Mouse (Mus musculus): ENCODE results near the gene Pp2d1. TPM values are rescaled to one million over a fixed set of nuclear protein-coding genes. Genes with fewer than 3 reads are reported as not detected.
"Not testable (repeated sequence)": the region's sequence is repeated elsewhere in the genome, so short reads cannot be mapped to it uniquely, and the experiment has no call there.

The Pp2d1 gene
- polyA plus RNA-seq (2014; fragmentation: Nextera tagmentation; extraction: Ambion mirVana): 0.32 and 0.40 TPM in 2 replicates

GRCm38 (mm10) chr17:53539351-53539750, at the start of gene Pp2d1:
TSS of gene Pp2d1 (minus strand) at chr17:53539451.
- not testable (repeated sequence) for H3K4me1 ChIP-seq (ENCODE audit: control insufficient read depth in 2 of 2, insufficient read depth in 2 of 2, low read length in 2 of 2); H3K9me3 ChIP-seq (ENCODE audit: control insufficient read depth, low read length); H3K36me3 ChIP-seq (ENCODE audit: control insufficient read depth, insufficient read depth, low read length); H3K27ac ChIP-seq (replicated peaks in 1 of 2; ENCODE audit: control insufficient read depth in 1 of 2, insufficient read depth in 1 of 2, low read depth in 2 of 2, low read length in 2 of 2); H3K9ac ChIP-seq (ENCODE audit: low read length); H3K27me3 ChIP-seq (ENCODE audit: control insufficient read depth, insufficient read depth, low read length); ATAC-seq (ENCODE audit: insufficient number of reproducible peaks, insufficient read depth, low FRiP score, low read depth); H3K4me3 ChIP-seq (ENCODE audit: control insufficient read depth in 1 of 2, insufficient read depth in 1 of 2, low read depth in 1 of 2, low read length in 2 of 2); H3K4me2 ChIP-seq (ENCODE audit: low read length)
- 90% methylated on average over 2 of the region's 2 CpGs for WGBS

DNA sequence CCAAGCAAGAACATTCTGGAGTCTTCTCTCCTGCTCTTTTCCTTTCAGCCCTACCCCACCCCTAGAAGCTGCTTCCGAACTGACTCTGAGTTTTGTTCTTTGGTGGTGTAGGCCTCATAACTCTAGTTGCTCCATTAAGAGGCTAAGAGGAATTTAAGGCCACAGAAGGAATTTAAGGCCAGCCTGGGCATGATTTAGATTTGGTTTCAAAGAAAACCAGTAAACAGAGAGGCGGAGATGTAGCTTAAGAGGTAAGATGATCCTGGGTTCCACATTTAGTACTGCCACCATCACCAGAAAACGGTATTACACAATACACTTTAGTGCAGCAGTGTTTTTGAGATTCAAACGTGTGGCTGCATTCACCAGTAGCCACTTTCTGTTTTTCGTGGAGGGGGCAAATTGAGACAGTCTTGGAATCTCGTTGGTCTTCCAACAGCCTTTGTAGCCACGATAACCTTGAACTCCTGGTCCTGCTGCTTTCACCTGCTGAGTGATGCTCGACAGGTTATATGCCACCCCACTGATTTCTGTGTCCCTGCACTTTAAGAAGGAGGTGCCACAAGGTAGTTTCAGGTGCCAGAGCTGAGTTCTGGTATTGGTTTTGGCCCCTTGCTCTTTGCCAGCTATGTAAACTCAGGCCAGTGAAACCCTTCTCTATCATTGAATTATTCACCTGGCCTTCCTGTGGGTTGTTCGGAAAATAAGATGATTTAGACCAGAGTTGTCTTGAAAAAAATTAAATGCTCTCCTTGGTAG, 49.0 kb upstream of the Pp2d1 start:
- Histone ChIP-seq H3K4me1 (ENCODE audit: control insufficient read depth in 2 of 2, insufficient read depth in 2 of 2, low read length in 2 of 2) (peaks cover 35 to 42% of the 10 kb centered on the region in 2 experiments), H3K9ac (ENCODE audit: low read length) (peak overlapping the region; percentile 55), H3K36me3 (ENCODE audit: control insufficient read depth, insufficient read depth, low read length) (no peaks in the 10 kb centered on the region), H3K27me3 (ENCODE audit: control insufficient read depth, insufficient read depth, low read length) (no peaks in the 10 kb centered on the region), H3K27ac (replicated peaks in 1 of 2; ENCODE audit: control insufficient read depth in 1 of 2, insufficient read depth in 1 of 2, low read depth in 2 of 2, low read length in 2 of 2) (peak overlapping the region; percentile 93 to 97), H3K4me2 (ENCODE audit: low read length) (peak overlapping the region; percentile 52; the same call in 1 of the 2 replicates), H3K4me3 (ENCODE audit: control insufficient read depth in 1 of 2, insufficient read depth in 1 of 2, low read depth in 1 of 2, low read length in 2 of 2) (no peak overlapping the region), H3K9me3 (ENCODE audit: control insufficient read depth, low read length) (no peaks in the 10 kb centered on the region)
- WGBS: 72% methylated on average over 9 of the region's 9 CpGs
- no peak for ATAC-seq (ENCODE audit: insufficient number of reproducible peaks, insufficient read depth, low FRiP score, low read depth)

DNA sequence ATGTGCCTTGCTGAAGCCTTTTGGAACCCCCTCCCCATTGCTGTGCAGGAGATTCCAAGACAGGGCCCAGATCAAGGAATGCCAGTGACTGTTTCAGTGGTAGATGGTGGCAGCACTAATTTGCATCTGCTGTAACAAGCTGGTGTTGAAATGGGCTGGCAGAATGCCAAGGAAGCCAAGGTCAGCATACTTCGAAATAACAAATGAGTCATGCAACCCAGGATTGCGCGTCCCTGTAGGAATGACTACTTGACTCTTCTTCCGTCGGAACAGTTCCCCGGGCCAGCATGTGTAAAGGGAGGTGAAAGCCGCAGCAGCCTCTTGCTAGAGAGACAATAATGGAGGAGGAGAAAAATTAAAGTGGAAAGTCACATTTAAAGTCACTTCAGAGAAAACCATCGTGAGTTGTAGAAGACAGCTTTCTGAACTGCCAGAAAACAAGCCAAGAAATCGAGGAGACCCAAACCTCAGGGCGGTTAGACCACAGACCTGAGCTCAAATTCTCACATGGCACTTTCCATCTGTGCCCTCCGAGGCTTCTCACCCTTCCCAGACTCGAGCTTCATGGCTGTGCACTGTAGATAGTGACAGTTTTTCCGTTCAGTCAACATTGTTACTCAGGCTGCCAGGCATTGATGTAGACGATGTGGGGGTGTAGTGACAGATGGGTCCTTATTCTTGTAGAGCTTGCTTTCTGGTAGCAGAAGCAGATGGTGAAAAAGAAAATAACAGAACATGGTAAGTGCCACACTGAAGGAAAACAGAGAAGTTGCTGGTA, 48.0 kb upstream of the Pp2d1 start:
- no peak overlapping the region for H3K4me3 ChIP-seq (ENCODE audit: control insufficient read depth in 1 of 2, insufficient read depth in 1 of 2, low read depth in 1 of 2, low read length in 2 of 2)
- no peaks in the 10 kb centered on the region for H3K36me3 ChIP-seq (ENCODE audit: control insufficient read depth, insufficient read depth, low read length)
- no peaks in the 10 kb centered on the region for H3K27me3 ChIP-seq (ENCODE audit: control insufficient read depth, insufficient read depth, low read length)
- WGBS: 11% methylated on average over 14 of the region's 14 CpGs
- H3K4me1 ChIP-seq (ENCODE audit: control insufficient read depth in 2 of 2, insufficient read depth in 2 of 2, low read length in 2 of 2): peaks cover 35 to 44% of the 10 kb centered on the region in 2 experiments
- H3K27ac ChIP-seq (replicated peaks in 1 of 2; ENCODE audit: control insufficient read depth in 1 of 2, insufficient read depth in 1 of 2, low read depth in 2 of 2, low read length in 2 of 2): peak overlapping the region; percentile 93 to 97
- peak overlapping the region; percentile 52 for H3K4me2 ChIP-seq (ENCODE audit: low read length)
- peak overlapping the region; percentile 55 for H3K9ac ChIP-seq (ENCODE audit: low read length)
- H3K9me3 ChIP-seq (ENCODE audit: control insufficient read depth, low read length): no peaks in the 10 kb centered on the region
- peak; percentile 88 for ATAC-seq (ENCODE audit: insufficient number of reproducible peaks, insufficient read depth, low FRiP score, low read depth)

DNA sequence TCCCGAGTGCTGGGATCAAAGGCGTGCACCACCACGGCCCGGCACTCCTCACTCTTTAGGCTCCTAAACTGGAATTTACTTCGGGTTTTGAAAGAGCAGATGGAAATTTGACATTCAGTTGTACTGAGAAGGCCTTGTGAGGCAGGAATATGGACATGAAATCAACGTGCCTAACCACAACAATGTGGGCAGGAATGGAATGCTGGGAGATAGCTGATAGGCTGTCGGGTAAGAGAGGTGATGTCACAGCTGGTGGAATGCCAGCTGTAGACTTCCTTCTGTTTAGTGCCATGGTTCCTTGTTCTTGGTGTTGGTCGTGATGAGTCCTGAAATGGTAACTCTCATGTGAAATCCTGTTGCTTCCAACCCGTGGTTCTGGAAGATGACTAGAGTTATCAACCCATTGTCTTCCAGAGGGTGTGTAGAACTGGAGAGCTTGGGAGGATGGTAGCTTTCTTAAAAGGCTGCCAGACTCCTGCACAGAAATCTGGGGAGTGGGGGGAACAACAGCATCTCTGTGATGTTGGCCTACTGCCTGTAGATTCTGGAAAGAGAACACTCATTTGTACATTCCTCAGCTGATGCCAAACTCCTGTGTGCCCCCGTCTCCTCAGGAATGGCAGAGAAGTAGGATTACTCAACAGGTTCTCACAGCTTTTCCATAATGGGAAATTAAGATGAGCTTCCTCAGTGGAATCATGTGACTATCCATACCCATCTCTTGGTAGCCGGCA, 44.8 kb upstream of the Pp2d1 start:
- Histone ChIP-seq H3K36me3 (ENCODE audit: control insufficient read depth, insufficient read depth, low read length) (no peaks in the 10 kb centered on the region), H3K4me1 (ENCODE audit: control insufficient read depth in 2 of 2, insufficient read depth in 2 of 2, low read length in 2 of 2) (peaks cover 36 to 56% of the 10 kb centered on the region in 2 experiments), H3K4me2 (ENCODE audit: low read length) (no peak overlapping the region), H3K27me3 (ENCODE audit: control insufficient read depth, insufficient read depth, low read length) (no peaks in the 10 kb centered on the region), H3K4me3 (ENCODE audit: control insufficient read depth in 1 of 2, insufficient read depth in 1 of 2, low read depth in 1 of 2, low read length in 2 of 2) (no peak overlapping the region), H3K27ac (replicated peaks in 1 of 2; ENCODE audit: control insufficient read depth in 1 of 2, insufficient read depth in 1 of 2, low read depth in 2 of 2, low read length in 2 of 2) (peak overlapping the region; percentile 13 to 61), H3K9me3 (ENCODE audit: control insufficient read depth, low read length) (no peaks in the 10 kb centered on the region), H3K9ac (ENCODE audit: low read length) (no peak overlapping the region)
- ATAC-seq (ENCODE audit: insufficient number of reproducible peaks, insufficient read depth, low FRiP score, low read depth): peak; percentile 38; the same call in 1 of the 2 replicates
- WGBS: 57% methylated on average over 11 of the region's 11 CpGs

GRCm38 (mm10) chr17:53582805-53583204, 43.6 kb upstream of the Pp2d1 start:
- Histone ChIP-seq H3K9me3 (ENCODE audit: control insufficient read depth, low read length) (no peaks in the 10 kb centered on the region), H3K27ac (replicated peaks in 1 of 2; ENCODE audit: control insufficient read depth in 1 of 2, insufficient read depth in 1 of 2, low read depth in 2 of 2, low read length in 2 of 2) (0 out of 4 replicates have a peak overlapping the region, but pooled peaks of 1 of the 2 experiments have one; percentile 25), H3K36me3 (ENCODE audit: control insufficient read depth, insufficient read depth, low read length) (no peaks in the 10 kb centered on the region), H3K4me2 (ENCODE audit: low read length) (no peak overlapping the region), H3K9ac (ENCODE audit: low read length) (no peak overlapping the region), H3K4me1 (ENCODE audit: control insufficient read depth in 2 of 2, insufficient read depth in 2 of 2, low read length in 2 of 2) (peaks cover 40 to 60% of the 10 kb centered on the region in 2 experiments), H3K4me3 (ENCODE audit: control insufficient read depth in 1 of 2, insufficient read depth in 1 of 2, low read depth in 1 of 2, low read length in 2 of 2) (no peak overlapping the region), H3K27me3 (ENCODE audit: control insufficient read depth, insufficient read depth, low read length) (no peaks in the 10 kb centered on the region)
- no peak for ATAC-seq (ENCODE audit: insufficient number of reproducible peaks, insufficient read depth, low FRiP score, low read depth)
- 86% methylated on average over 7 of the region's 7 CpGs for WGBS

GRCm38 (mm10) chr17:53582026-53582585, 42.9 kb upstream of the Pp2d1 start:
- no peaks in the 10 kb centered on the region for H3K9me3 ChIP-seq (ENCODE audit: control insufficient read depth, low read length)
- no peak overlapping the region for H3K4me3 ChIP-seq (ENCODE audit: control insufficient read depth in 1 of 2, insufficient read depth in 1 of 2, low read depth in 1 of 2, low read length in 2 of 2)
- peaks cover 33 to 62% of the 10 kb centered on the region in 2 experiments for H3K4me1 ChIP-seq (ENCODE audit: control insufficient read depth in 2 of 2, insufficient read depth in 2 of 2, low read length in 2 of 2)
- H3K27me3 ChIP-seq (ENCODE audit: control insufficient read depth, insufficient read depth, low read length): no peaks in the 10 kb centered on the region
- peak overlapping the region; percentile 25 to 43; a peak in 1 of 4 replicates for H3K27ac ChIP-seq (replicated peaks in 1 of 2; ENCODE audit: control insufficient read depth in 1 of 2, insufficient read depth in 1 of 2, low read depth in 2 of 2, low read length in 2 of 2)
- no peak overlapping the region for H3K9ac ChIP-seq (ENCODE audit: low read length)
- H3K36me3 ChIP-seq (ENCODE audit: control insufficient read depth, insufficient read depth, low read length): no peaks in the 10 kb centered on the region
- no peak for ATAC-seq (ENCODE audit: insufficient number of reproducible peaks, insufficient read depth, low FRiP score, low read depth)
- WGBS: 43% methylated on average over 4 of the region's 4 CpGs
- H3K4me2 ChIP-seq (ENCODE audit: low read length): no peak overlapping the region

GRCm38 (mm10) chr17:53580237-53580636, 41.0 kb upstream of the Pp2d1 start:
- H3K27ac ChIP-seq (replicated peaks in 1 of 2; ENCODE audit: control insufficient read depth in 1 of 2, insufficient read depth in 1 of 2, low read depth in 2 of 2, low read length in 2 of 2): peak overlapping the region in 1 of 2 experiments; percentile 31; a peak in 1 of 4 replicates
- peaks cover 25 to 52% of the 10 kb centered on the region in 2 experiments for H3K4me1 ChIP-seq (ENCODE audit: control insufficient read depth in 2 of 2, insufficient read depth in 2 of 2, low read length in 2 of 2)
- H3K36me3 ChIP-seq (ENCODE audit: control insufficient read depth, insufficient read depth, low read length): no peaks in the 10 kb centered on the region
- H3K4me2 ChIP-seq (ENCODE audit: low read length): no peak overlapping the region
- H3K27me3 ChIP-seq (ENCODE audit: control insufficient read depth, insufficient read depth, low read length): no peaks in the 10 kb centered on the region
- ATAC-seq (ENCODE audit: insufficient number of reproducible peaks, insufficient read depth, low FRiP score, low read depth): no peak
- H3K4me3 ChIP-seq (ENCODE audit: control insufficient read depth in 1 of 2, insufficient read depth in 1 of 2, low read depth in 1 of 2, low read length in 2 of 2): no peak overlapping the region
- H3K9ac ChIP-seq (ENCODE audit: low read length): no peak overlapping the region
- H3K9me3 ChIP-seq (ENCODE audit: control insufficient read depth, low read length): no peaks in the 10 kb centered on the region
- WGBS: 56% methylated on average over 3 of the region's 3 CpGs
